Mouse (Mus musculus) stomach, postnatal 0 days (tissue): Measurements from ENCODE around the gene Naga.

ENCODE experiments used
- CTCF ChIP-seq: IDR thresholded peaks from 2 replicates; pipeline ENCODE4 v1.5.1; 2016; ENCODE audit warnings: antibody characterized with exemption, low read depth, mild to moderate bottlenecking, moderate library complexity
- EP300 ChIP-seq: optimal IDR thresholded peaks from 2 replicates; pipeline ENCODE3; 2016; ENCODE audit warnings: antibody characterized with exemption

- TF ChIP-seq EP300 (no peak), CTCF (no peak)
Measured at GRCm38 (mm10) chr15:82322195-82322594, 16.5 kb downstream of the Naga start.
